Mouse (Mus musculus): ENCODE data around the gene Myzap.
A peak's percentile ranks its signal among the peaks of the same experiment; 100 is the strongest.

The Myzap gene

GRCm38 (mm10) chr9:71476601-71477000 is 115.6 kb downstream of the Myzap start:
- no peak for DNase-seq

- no peak for DNase-seq
These were observed 116.6 kb downstream of the Myzap start for GRCm38 (mm10) chr9:71475536-71475935.

- DNase-seq: no peak
These were observed 124.7 kb downstream of the Myzap start for GRCm38 (mm10) chr9:71467434-71467833.

GRCm38 (mm10) chr9:71466111-71466510 is 126.0 kb downstream of the Myzap start:
- peak; percentile 35 for DNase-seq

GRCm38 (mm10) chr9:71463072-71463667 is 129.0 kb downstream of the Myzap start:
- DNase-seq: no peak

- no peak for DNase-seq
These were observed 135.4 kb downstream of the Myzap start for GRCm38 (mm10) chr9:71456738-71457137.

Data from thymus, postnatal 4 days (tissue).